Mouse (Mus musculus): ENCODE data around the gene Pdzd4.

DNA sequence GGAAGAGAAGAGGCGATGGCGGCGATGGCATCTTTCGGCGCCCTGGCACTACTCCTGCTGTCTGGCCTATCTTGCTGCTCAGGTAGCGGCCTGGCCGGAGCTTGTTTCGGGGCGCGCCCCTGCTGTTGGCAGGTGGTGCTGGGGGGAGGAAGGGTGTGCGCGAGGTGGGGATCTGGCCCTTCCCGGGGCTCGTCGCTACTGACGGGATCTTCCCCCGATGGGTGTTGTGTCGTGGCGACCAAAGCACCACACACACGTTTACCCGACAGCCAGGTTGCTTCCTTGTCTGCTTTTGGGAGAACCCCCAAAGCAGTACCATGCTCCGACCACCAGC lies 37.6 kb downstream of the Pdzd4 start:
- TF ChIP-seq CHD2 (IDR thresholded peaks at IDR 0.05; ENCODE audit: low read length) (no peak), BHLHE40 (IDR thresholded peaks at IDR 0.05; ENCODE audit: borderline replicate concordance, low read depth, low read length) (no peak), CTCF (IDR thresholded peaks at IDR 0.05 in 2 of 3, conservative IDR thresholded peaks at IDR 0.05 in 1 of 3; ENCODE audit: control insufficient read depth in 1 of 3, insufficient read depth in 1 of 3, low read depth in 2 of 3, low read length in 3 of 3, poor library complexity in 1 of 3, severe bottlenecking in 1 of 3) (no peak)
